Mouse (Mus musculus) midbrain, embryonic 12.5 days (tissue): ENCODE measurements at regions not wholly inside any gene's neighbourhood (a gene's known extent, or its start where the extent isn't known, plus 50 kb on each side); places are given as distances from the start of the nearest gene placed in this dataset.
A peak's percentile ranks its signal among the peaks of the same experiment; 100 is the strongest.

Experiments
- ATAC-seq: fragments of 200-750 bp; cut with Nextera tagmentation; 2 replicates; pipeline ENCODE4 v1.8.0; 2017; ENCODE audit warnings: low read depth, moderate TSS enrichment, moderate library complexity; ENCODE audit not compliant: low FRiP score
- H3K27ac ChIP-seq: fragments of 300-500 bp; sonication (generic); replicated peaks from 2 replicates; pipeline ENCODE4 v1.5.1; 2016; ENCODE audit warnings: mild to moderate bottlenecking
- H3K27me3 ChIP-seq: fragments of 300-500 bp; sonication (generic); 2 replicates; pipeline ENCODE4 v1.6.1; 2016; ENCODE audit warnings: mild to moderate bottlenecking
- H3K36me3 ChIP-seq: fragments of 300-500 bp; sonication (generic); 2 replicates; pipeline ENCODE4 v1.6.1; 2016
- H3K4me1 ChIP-seq: fragments of 300-500 bp; sonication (generic); 2 replicates; pipeline ENCODE4 v1.6.1; 2016
- H3K4me2 ChIP-seq: fragments of 300-500 bp; sonication (generic); replicated peaks from 2 replicates; pipeline ENCODE4 v1.6.1; 2016; ENCODE audit warnings: mild to moderate bottlenecking, moderate library complexity
- H3K4me3 ChIP-seq: fragments of 300-500 bp; sonication (generic); 2 replicates; pipeline ENCODE4 v1.5.1; 2016; ENCODE audit warnings: mild to moderate bottlenecking
- H3K9ac ChIP-seq: fragments of 300-500 bp; sonication (generic); replicated peaks from 2 replicates; pipeline ENCODE4 v1.6.1; 2016; ENCODE audit warnings: mild to moderate bottlenecking, moderate library complexity
- H3K9me3 ChIP-seq: fragments of 300-500 bp; sonication (generic); 2 replicates; pipeline ENCODE4 v1.6.1; 2016; ENCODE audit warnings: mild to moderate bottlenecking
- WGBS: fragments of 180-500 bp; shearing (Covaris S2); methylation state at CpG from one replicate; pipeline ENCODE4 v1.1.7; 2016; 5-methylcytosine and 5-hydroxymethylcytosine counted together

GRCm38 (mm10) chr9:30021981-30022380 lies 59.0 kb upstream of the Ntm start:
- ATAC-seq: no peak
- no peak overlapping the region for H3K9ac ChIP-seq
- no peak overlapping the region for H3K27ac ChIP-seq
- no peaks in the 10 kb centered on the region for H3K27me3 ChIP-seq
- peaks cover 4% of the 10 kb centered on the region; the same call in 1 of the 2 replicates for H3K4me1 ChIP-seq
- no peaks in the 10 kb centered on the region for H3K9me3 ChIP-seq
- no peak overlapping the region for H3K4me3 ChIP-seq
- H3K4me2 ChIP-seq: no peak overlapping the region
- WGBS: 71% methylated on average over 3 of the region's 3 CpGs
- no peaks in the 10 kb centered on the region for H3K36me3 ChIP-seq

- Histone ChIP-seq H3K4me3 (no peak overlapping the region), H3K9ac (no peak overlapping the region), H3K9me3 (no peaks in the 10 kb centered on the region), H3K36me3 (no peaks in the 10 kb centered on the region), H3K27ac (no peak overlapping the region), H3K4me2 (no peak overlapping the region), H3K27me3 (no peaks in the 10 kb centered on the region), H3K4me1 (peaks cover 4% of the 10 kb centered on the region; the same call in 1 of the 2 replicates)
- WGBS: 48% methylated on average over 7 of the region's 7 CpGs
- no peak for ATAC-seq
These were observed 62.3 kb upstream of the Ntm start for GRCm38 (mm10) chr9:30025275-30025674.

DNA sequence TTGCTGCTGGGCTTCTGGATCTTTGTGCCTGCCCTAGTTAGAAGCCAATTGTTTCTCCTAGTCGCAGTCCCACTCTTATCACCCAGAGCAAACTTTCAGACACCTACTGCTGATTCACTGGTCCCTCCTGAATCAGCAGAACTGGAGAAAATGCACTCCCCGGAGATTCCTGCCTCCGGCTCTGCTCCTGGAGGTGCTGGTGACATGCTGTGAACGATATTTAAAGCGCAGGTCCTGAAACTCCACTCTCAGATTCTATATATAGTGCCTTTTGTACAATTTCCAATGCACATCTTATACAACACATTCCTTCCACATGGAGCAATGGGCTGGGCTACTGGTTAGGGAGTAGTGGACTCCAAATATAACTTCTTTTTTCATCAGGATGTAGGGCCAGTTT lies 64.0 kb upstream of the Ntm start:
- Histone ChIP-seq H3K27ac (no peak overlapping the region), H3K9me3 (no peaks in the 10 kb centered on the region), H3K27me3 (no peaks in the 10 kb centered on the region), H3K4me2 (no peak overlapping the region), H3K4me1 (peaks cover 4% of the 10 kb centered on the region; the same call in 1 of the 2 replicates), H3K36me3 (no peaks in the 10 kb centered on the region), H3K4me3 (no peak overlapping the region), H3K9ac (no peak overlapping the region)
- WGBS: 87% methylated on average over 5 of the region's 5 CpGs
- ATAC-seq: no peak

- Histone ChIP-seq H3K4me1 (peaks cover 12% of the 10 kb centered on the region), H3K4me3 (no peak overlapping the region), H3K27me3 (no peaks in the 10 kb centered on the region), H3K9ac (no peak overlapping the region), H3K4me2 (no peak overlapping the region), H3K9me3 (no peaks in the 10 kb centered on the region), H3K27ac (no peak overlapping the region; the same call in 1 of the 2 replicates), H3K36me3 (no peaks in the 10 kb centered on the region)
- 17% methylated on average over 4 of the region's 4 CpGs for WGBS
- ATAC-seq: peak; percentile 78
These were observed 77.5 kb upstream of the Ntm start for GRCm38 (mm10) chr9:30040396-30040795.

- no peaks in the 10 kb centered on the region for H3K4me1 ChIP-seq
- WGBS: 95% methylated on average over 2 of the region's 2 CpGs
- no peak overlapping the region for H3K4me2 ChIP-seq
- no peak overlapping the region for H3K27ac ChIP-seq
- no peak overlapping the region for H3K9ac ChIP-seq
- H3K27me3 ChIP-seq: no peaks in the 10 kb centered on the region
- no peak overlapping the region for H3K4me3 ChIP-seq
- H3K9me3 ChIP-seq: no peaks in the 10 kb centered on the region
- H3K36me3 ChIP-seq: no peaks in the 10 kb centered on the region
- ATAC-seq: no peak
These were observed 101.6 kb upstream of the Ntm start for GRCm38 (mm10) chr9:30064551-30064950.

GRCm38 (mm10) chr9:30067980-30068379 lies 105.0 kb upstream of the Ntm start:
- Histone ChIP-seq H3K9me3 (no peaks in the 10 kb centered on the region), H3K36me3 (no peaks in the 10 kb centered on the region), H3K4me3 (no peak overlapping the region), H3K4me1 (no peaks in the 10 kb centered on the region), H3K27me3 (no peaks in the 10 kb centered on the region), H3K27ac (no peak overlapping the region), H3K9ac (no peak overlapping the region), H3K4me2 (no peak overlapping the region)
- 50% methylated on average over 7 of the region's 7 CpGs for WGBS
- peak; percentile 56; the same call in 1 of the 2 replicates for ATAC-seq

GRCm38 (mm10) chr9:30075233-30075632 lies 112.3 kb upstream of the Ntm start:
- Histone ChIP-seq H3K27ac (no peak overlapping the region), H3K4me3 (no peak overlapping the region), H3K9ac (no peak overlapping the region), H3K36me3 (no peaks in the 10 kb centered on the region), H3K4me2 (no peak overlapping the region), H3K27me3 (no peaks in the 10 kb centered on the region), H3K9me3 (no peaks in the 10 kb centered on the region), H3K4me1 (0 out of 2 replicates have a peak, but pooled peaks cover 7% of the 10 kb centered on the region)
- 95% methylated on average over 3 of the region's 3 CpGs for WGBS
- ATAC-seq: no peak

DNA sequence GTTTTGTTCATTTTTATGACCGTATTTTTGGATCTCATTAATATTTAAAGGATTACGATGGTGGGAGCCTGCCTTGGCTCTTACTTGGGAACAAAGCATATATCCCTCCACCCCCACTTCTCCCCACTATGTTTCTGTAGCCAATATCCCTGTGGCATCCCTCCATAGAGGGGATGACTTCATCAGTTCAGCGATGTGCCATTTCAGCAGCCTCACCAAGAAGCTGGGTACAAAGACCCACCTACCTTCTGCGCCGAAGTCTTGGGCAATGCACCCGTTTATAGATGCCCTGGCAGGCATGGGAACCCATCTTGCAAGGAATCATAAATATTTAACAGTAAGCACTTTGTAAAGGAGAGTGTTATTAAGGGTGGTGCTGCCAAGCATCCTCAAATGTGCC lies 113.1 kb upstream of the Ntm start:
- no peak for ATAC-seq
- Histone ChIP-seq H3K4me1 (0 out of 2 replicates have a peak, but pooled peaks cover 7% of the 10 kb centered on the region), H3K4me2 (no peak overlapping the region), H3K36me3 (no peaks in the 10 kb centered on the region), H3K9ac (no peak overlapping the region), H3K9me3 (no peaks in the 10 kb centered on the region), H3K4me3 (no peak overlapping the region), H3K27ac (no peak overlapping the region), H3K27me3 (no peaks in the 10 kb centered on the region)
- WGBS: 85% methylated on average over 6 of the region's 6 CpGs

DNA sequence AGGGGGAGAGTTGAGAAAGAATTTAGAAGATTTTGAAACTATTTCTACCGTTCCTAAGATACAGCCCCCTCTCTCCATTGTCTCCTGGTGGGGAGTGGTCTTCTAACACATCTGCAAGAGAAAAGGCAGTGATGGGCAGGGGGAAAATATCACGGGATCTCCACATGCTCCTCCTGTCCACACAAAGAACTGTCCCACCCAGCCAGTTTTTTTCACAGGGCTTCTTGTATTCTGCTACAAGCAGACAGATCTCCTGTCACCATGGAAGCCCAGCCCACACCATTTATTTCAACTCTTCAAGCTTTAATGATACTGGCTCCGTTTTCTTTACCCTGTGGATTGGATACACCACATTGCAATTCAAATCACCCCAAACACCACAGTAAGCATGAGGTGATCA lies 113.5 kb upstream of the Ntm start:
- Histone ChIP-seq H3K36me3 (no peaks in the 10 kb centered on the region), H3K4me3 (no peak overlapping the region), H3K4me2 (no peak overlapping the region), H3K27me3 (no peaks in the 10 kb centered on the region), H3K9me3 (no peaks in the 10 kb centered on the region), H3K9ac (no peak overlapping the region), H3K27ac (no peak overlapping the region), H3K4me1 (0 out of 2 replicates have a peak, but pooled peaks cover 7% of the 10 kb centered on the region)
- WGBS: 30% methylated on average over 3 of the region's 3 CpGs
- ATAC-seq: no peak

DNA sequence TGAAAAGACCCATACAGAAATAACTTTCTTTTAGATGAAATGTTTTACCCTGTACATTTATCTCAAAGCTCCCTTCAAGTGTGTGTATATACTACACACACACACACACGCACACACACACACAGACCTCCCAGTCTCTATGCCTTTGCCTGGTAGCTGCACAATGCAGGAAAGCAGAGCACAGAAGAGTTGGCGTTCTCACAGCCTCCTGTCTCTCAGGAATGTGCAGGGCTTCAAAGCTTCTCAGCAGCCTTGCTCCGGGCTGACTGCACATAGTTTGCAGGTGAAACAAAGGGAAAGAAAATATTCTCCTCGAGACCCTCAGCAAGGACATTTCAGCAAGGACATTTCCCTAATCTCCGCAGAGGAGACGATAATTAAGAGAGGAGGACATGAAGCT lies 139.0 kb upstream of the Ntm start:
- no peak for ATAC-seq
- H3K36me3 ChIP-seq: no peaks in the 10 kb centered on the region
- no peak overlapping the region for H3K4me3 ChIP-seq
- WGBS: 43% methylated on average over 6 of the region's 6 CpGs
- no peaks in the 10 kb centered on the region for H3K27me3 ChIP-seq
- H3K4me2 ChIP-seq: no peak overlapping the region
- 0 out of 2 replicates have a peak, but pooled peaks cover 8% of the 10 kb centered on the region for H3K4me1 ChIP-seq
- H3K9ac ChIP-seq: no peak overlapping the region
- no peak overlapping the region for H3K27ac ChIP-seq
- no peaks in the 10 kb centered on the region for H3K9me3 ChIP-seq

- no peaks in the 10 kb centered on the region for H3K36me3 ChIP-seq
- WGBS: 85% methylated on average over 3 of the region's 3 CpGs
- H3K27ac ChIP-seq: no peak overlapping the region
- H3K4me3 ChIP-seq: no peak overlapping the region
- H3K4me2 ChIP-seq: no peak overlapping the region
- no peak for ATAC-seq
- no peak overlapping the region for H3K9ac ChIP-seq
- no peaks in the 10 kb centered on the region for H3K4me1 ChIP-seq
- no peaks in the 10 kb centered on the region for H3K9me3 ChIP-seq
- no peaks in the 10 kb centered on the region for H3K27me3 ChIP-seq
These were observed 159.4 kb upstream of the Ntm start for GRCm38 (mm10) chr9:30122371-30122770.

- no peaks in the 10 kb centered on the region for H3K27me3 ChIP-seq
- WGBS: 82% methylated on average over 6 of the region's 6 CpGs
These were observed 166.2 kb upstream of the Ntm start for GRCm38 (mm10) chr9:30129151-30129550.

DNA sequence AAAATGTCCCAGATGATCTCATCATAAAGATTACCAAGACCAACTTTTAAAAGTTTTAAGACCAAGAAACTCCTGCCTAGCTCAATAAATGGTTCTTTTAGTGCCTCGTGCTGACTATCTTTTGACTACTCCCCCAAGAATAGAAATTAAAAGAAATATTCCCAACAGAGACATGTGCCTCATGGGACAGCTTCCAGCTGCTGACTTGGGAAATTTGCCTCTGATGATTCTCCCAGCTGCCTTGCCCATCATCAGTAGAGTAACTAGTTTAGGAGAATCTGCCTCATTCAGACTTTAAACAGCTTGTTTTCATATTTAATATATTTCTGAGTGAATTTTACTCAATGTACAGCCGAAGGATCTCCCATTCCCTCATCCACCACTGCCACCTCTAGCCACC lies 168.7 kb upstream of the Ntm start:
- no peak for ATAC-seq
- WGBS: 94% methylated on average over 2 of the region's 2 CpGs
- no peak overlapping the region for H3K4me3 ChIP-seq

More at GRCm38 (mm10) chr9:30129151-30129550, 166.2 kb upstream of the Ntm start:
- peaks cover 2% of the 10 kb centered on the region; the same call in 1 of the 2 replicates for H3K4me1 ChIP-seq
- no peak overlapping the region for H3K27ac ChIP-seq
- no peak overlapping the region for H3K4me3 ChIP-seq
- no peak overlapping the region for H3K4me2 ChIP-seq
- ATAC-seq: no peak
- no peaks in the 10 kb centered on the region for H3K36me3 ChIP-seq
- no peaks in the 10 kb centered on the region for H3K9me3 ChIP-seq
- no peak overlapping the region for H3K9ac ChIP-seq

More for the DNA sequence above, 168.7 kb upstream of the Ntm start:
- no peak overlapping the region for H3K4me2 ChIP-seq
- no peaks in the 10 kb centered on the region for H3K9me3 ChIP-seq
- H3K4me1 ChIP-seq: peaks cover 11% of the 10 kb centered on the region; the same call in 1 of the 2 replicates
- no peaks in the 10 kb centered on the region for H3K36me3 ChIP-seq
- H3K9ac ChIP-seq: no peak overlapping the region
- H3K27me3 ChIP-seq: 0 out of 2 replicates have a peak, but pooled peaks cover 6% of the 10 kb centered on the region
- H3K27ac ChIP-seq: no peak overlapping the region
